Mouse (Mus musculus): ENCODE results near the gene Amh. TPM values are rescaled to one million over a fixed set of nuclear protein-coding genes. Genes with fewer than 3 reads are reported as not detected.
"Not testable (repeated sequence)": the region's sequence is repeated elsewhere in the genome, so short reads cannot be mapped to it uniquely, and the experiment has no call there.

Amh gene
- polyA plus RNA-seq, 1 experiment from 2014 or later = 0.10 TPM

- Histone ChIP-seq H3K27me3 (peaks cover 33% of the 10 kb centered on the region), H3K9me3 (no peaks in the 10 kb centered on the region), H3K4me3 (no peak overlapping the region), H3K9ac (replicated peaks) (0 out of 2 replicates have a peak overlapping the region, but pooled peaks have one; percentile 2), H3K4me1 (peaks cover 25% of the 10 kb centered on the region), H3K27ac (replicated peaks) (no peak overlapping the region), H3K36me3 (no peaks in the 10 kb centered on the region), H3K4me2 (replicated peaks) (no peak overlapping the region)
- 66% methylated on average over 5 of the region's 5 CpGs for WGBS
- ATAC-seq (ENCODE audit: low FRiP score, low read depth) = no peak
These were observed 7.5 kb downstream of the Amh start for GRCm38 (mm10) chr10:80812391-80813041.

GRCm38 (mm10) chr10:80813366-80813765 is 8.3 kb downstream of the Amh start, which contains the start of gene Jsrp1:
Gene Jsrp1 (minus strand): TSS chr10:80813498.
- WGBS = 82% methylated on average over 4 of the region's 4 CpGs
- no peaks in the 10 kb centered on the region for H3K36me3 ChIP-seq
- peaks cover 17% of the 10 kb centered on the region for H3K4me1 ChIP-seq
- H3K4me3 ChIP-seq = no peak within 1 kb of the TSS
- no peak within 1 kb of the TSS for H3K4me2 ChIP-seq (replicated peaks)
- H3K9me3 ChIP-seq = no peaks in the 10 kb centered on the region
- no peak for ATAC-seq (ENCODE audit: low FRiP score, low read depth)
- peaks cover 26% of the 10 kb centered on the region for H3K27me3 ChIP-seq
- H3K9ac ChIP-seq (replicated peaks) = 0 out of 2 replicates have a peak within 1 kb of the TSS, but pooled peaks have one; percentile 2
- no peak within 1 kb of the TSS for H3K27ac ChIP-seq (replicated peaks)

DNA sequence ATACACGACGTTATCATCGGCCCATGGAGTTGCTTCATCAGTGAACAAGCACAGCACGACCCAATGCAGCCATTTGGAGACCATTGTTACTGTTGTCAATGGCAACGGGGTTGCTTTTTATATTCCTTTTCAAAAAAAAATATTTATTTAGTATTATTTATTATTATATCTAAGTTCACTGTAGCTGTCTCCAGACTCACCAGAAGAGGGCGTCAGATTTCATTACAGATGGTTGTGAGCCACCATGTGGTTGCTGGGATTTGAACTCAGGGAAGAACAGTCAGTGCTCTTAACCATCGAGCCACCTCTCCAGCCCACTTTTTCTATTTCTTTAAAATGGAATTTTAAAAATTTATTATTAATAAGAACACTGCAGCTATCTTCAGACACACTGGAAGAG is 9.8 kb downstream of the Amh start:
- H3K4me1 ChIP-seq = peaks cover 6% of the 10 kb centered on the region
- H3K4me3 ChIP-seq = no peak overlapping the region
- H3K9me3 ChIP-seq = no peaks in the 10 kb centered on the region
- no peak overlapping the region for H3K4me2 ChIP-seq (replicated peaks)
- ATAC-seq (ENCODE audit: low FRiP score, low read depth) = no peak
- WGBS = 65% methylated on average over 7 of the region's 7 CpGs
- H3K36me3 ChIP-seq = no peaks in the 10 kb centered on the region
- H3K27me3 ChIP-seq = peaks cover 12% of the 10 kb centered on the region
- H3K9ac ChIP-seq (replicated peaks) = no peak overlapping the region
- H3K27ac ChIP-seq (replicated peaks) = no peak overlapping the region

DNA sequence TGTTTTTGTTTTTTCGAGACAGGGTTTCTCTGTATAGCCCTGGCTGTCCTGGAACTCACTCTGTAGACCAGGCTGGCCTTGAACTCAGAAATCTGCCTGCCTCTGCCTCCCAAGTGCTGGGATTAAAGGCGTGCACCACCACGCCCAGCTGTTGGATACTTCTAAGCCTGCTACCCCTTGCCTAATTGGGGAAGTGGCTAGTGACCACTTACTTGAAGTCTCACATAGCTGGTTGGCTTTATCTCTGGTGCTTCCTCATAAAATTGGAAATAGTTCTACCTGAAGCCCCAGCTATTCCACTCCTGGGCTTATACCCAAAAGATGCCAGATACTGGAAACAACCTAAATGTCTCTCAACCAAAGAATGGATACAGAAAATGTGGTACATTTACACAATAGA is 11.3 kb downstream of the Amh start:
- H3K4me1 ChIP-seq; H3K36me3 ChIP-seq; H3K4me3 ChIP-seq; H3K27ac ChIP-seq (replicated peaks); ATAC-seq (ENCODE audit: low FRiP score, low read depth); H3K9ac ChIP-seq (replicated peaks); H3K9me3 ChIP-seq; H3K27me3 ChIP-seq; H3K4me2 ChIP-seq (replicated peaks): not testable (repeated sequence)
- 83% methylated on average over 3 of the region's 3 CpGs for WGBS

DNA sequence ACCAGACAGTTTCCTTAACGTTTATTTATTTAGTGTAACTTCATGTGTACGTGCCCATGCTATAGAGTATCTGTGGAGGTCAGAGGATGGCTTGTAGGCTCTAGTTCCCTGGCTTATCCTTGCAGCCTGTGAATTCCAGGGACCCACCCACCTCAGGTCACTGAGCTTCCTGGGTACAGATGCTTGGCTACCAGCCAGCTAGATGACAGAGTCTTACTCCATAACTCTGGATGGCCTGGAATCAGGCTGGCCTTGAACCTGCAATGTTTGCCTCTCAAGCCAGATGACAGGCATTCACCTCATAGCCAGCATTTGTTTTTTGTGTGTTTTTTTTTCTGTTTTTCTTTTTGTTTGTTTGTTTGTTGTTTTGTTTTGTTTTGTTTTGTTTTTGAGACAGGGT is 12.1 kb downstream of the Amh start:
- no peaks in the 10 kb centered on the region for H3K4me1 ChIP-seq
- no peak overlapping the region for H3K4me3 ChIP-seq
- no peak overlapping the region for H3K27ac ChIP-seq (replicated peaks)
- no peaks in the 10 kb centered on the region; the same call in 1 of the 2 replicates for H3K27me3 ChIP-seq
- no peak overlapping the region for H3K4me2 ChIP-seq (replicated peaks)
- H3K36me3 ChIP-seq = no peaks in the 10 kb centered on the region
- H3K9me3 ChIP-seq = no peaks in the 10 kb centered on the region
- no peak overlapping the region for H3K9ac ChIP-seq (replicated peaks)
- no peak for ATAC-seq (ENCODE audit: low FRiP score, low read depth)
- 90% methylated on average over 2 of the region's 2 CpGs for WGBS

DNA sequence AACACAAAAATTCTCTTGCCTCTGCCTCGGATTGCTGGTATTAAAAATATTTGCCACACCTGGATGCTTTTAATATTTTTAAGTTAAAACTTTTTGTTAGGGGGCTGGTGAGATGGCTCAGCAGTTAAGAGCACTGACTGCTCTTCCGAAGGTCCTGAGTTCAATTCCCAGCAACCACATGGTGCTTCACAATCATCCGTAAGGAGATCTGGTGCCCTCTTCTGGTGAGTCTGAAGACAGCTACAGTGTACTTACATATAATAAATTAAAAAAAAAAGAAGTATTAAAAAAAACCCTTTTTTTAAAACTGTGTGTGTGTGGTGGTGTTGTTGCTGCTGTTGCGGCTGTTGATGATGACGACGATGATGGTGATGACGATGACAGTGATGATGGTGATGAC is 12.9 kb downstream of the Amh start:
- not testable (repeated sequence) for H3K4me1 ChIP-seq; H3K4me3 ChIP-seq; H3K36me3 ChIP-seq; H3K9ac ChIP-seq (replicated peaks); H3K27me3 ChIP-seq; H3K4me2 ChIP-seq (replicated peaks); ATAC-seq (ENCODE audit: low FRiP score, low read depth); H3K9me3 ChIP-seq; H3K27ac ChIP-seq (replicated peaks)
- WGBS = 81% methylated on average over 7 of the region's 7 CpGs

GRCm38 (mm10) chr10:80818599-80819281 is 13.7 kb downstream of the Amh start:
- Histone ChIP-seq H3K36me3 (no peaks in the 10 kb centered on the region), H3K27me3 (no peaks in the 10 kb centered on the region), H3K4me2 (replicated peaks) (no peak overlapping the region), H3K9me3 (no peaks in the 10 kb centered on the region), H3K9ac (replicated peaks) (no peak overlapping the region), H3K27ac (replicated peaks) (no peak overlapping the region), H3K4me1 (no peaks in the 10 kb centered on the region), H3K4me3 (no peak overlapping the region)
- no peak for ATAC-seq (ENCODE audit: low FRiP score, low read depth)
- 56% methylated on average over 6 of the region's 6 CpGs for WGBS

GRCm38 (mm10) chr10:80819406-80819805 is 14.4 kb downstream of the Amh start:
- Histone ChIP-seq H3K9me3 (no peaks in the 10 kb centered on the region), H3K4me1 (no peaks in the 10 kb centered on the region), H3K36me3 (no peaks in the 10 kb centered on the region), H3K9ac (replicated peaks) (no peak overlapping the region), H3K4me3 (no peak overlapping the region), H3K4me2 (replicated peaks) (no peak overlapping the region), H3K27me3 (no peaks in the 10 kb centered on the region), H3K27ac (replicated peaks) (no peak overlapping the region)
- ATAC-seq (ENCODE audit: low FRiP score, low read depth) = no peak
- 57% methylated on average over 3 of the region's 3 CpGs for WGBS

- Histone ChIP-seq H3K36me3 (no peaks in the 10 kb centered on the region), H3K4me3 (no peak overlapping the region), H3K4me1 (0 out of 2 replicates have a peak, but pooled peaks cover 4% of the 10 kb centered on the region), H3K27ac (replicated peaks) (no peak overlapping the region), H3K27me3 (no peaks in the 10 kb centered on the region), H3K9ac (replicated peaks) (no peak overlapping the region), H3K4me2 (replicated peaks) (no peak overlapping the region), H3K9me3 (no peaks in the 10 kb centered on the region)
- no peak for ATAC-seq (ENCODE audit: low FRiP score, low read depth)
- 38% methylated on average over 2 of the region's 2 CpGs for WGBS
These were observed 16.9 kb downstream of the Amh start for GRCm38 (mm10) chr10:80821991-80822390.

DNA sequence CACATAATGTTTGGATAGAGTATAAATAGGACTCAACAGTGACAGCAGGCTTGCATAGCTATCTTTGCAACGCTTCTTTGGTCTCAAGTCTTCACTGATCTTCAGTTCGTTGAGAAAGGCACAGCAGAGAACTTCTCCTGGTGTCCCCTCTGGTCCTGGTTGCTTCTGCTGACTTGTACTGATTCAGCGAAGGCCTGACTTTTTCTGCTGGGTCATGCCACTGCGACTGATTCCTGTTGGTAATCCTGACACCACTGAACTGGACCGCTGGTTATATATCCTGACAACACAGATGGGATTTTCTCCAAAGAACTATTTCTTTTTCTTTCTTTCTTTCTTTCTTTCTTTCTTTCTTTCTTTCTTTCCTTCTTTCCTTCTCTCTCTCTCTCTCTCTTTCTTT is 17.5 kb downstream of the Amh start:
- no peaks in the 10 kb centered on the region for H3K27me3 ChIP-seq
- H3K36me3 ChIP-seq = no peaks in the 10 kb centered on the region
- H3K4me1 ChIP-seq = peaks cover 6% of the 10 kb centered on the region
- WGBS = 86% methylated on average over 5 of the region's 5 CpGs
- no peaks in the 10 kb centered on the region for H3K9me3 ChIP-seq
- no peak for ATAC-seq (ENCODE audit: low FRiP score, low read depth)
- H3K27ac ChIP-seq (replicated peaks) = no peak overlapping the region
- H3K4me2 ChIP-seq (replicated peaks) = no peak overlapping the region
- H3K4me3 ChIP-seq = no peak overlapping the region
- H3K9ac ChIP-seq (replicated peaks) = no peak overlapping the region

DNA sequence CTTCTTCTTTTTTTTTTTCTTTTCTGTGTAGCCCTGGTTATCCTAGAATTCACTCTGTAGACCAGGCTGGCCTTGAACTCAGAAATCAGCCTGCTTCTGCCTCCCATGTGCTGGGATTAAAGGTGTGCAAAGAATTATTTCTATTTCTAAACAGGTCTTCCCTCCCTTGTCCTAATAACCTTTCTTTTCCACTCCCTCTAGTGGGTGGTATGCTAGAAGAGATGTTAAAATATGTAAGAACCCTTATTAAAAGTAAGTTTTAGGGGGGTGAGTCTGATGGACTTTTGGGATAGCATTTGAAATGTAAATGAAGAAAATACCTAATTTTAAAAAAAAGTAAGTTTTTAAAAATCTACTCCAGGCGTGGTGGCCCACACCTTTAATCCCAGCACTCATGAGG is 18.3 kb downstream of the Amh start:
- WGBS = 82% methylated on average over 1 of the region's 1 CpGs
- ATAC-seq (ENCODE audit: low FRiP score, low read depth) = no peak
- Histone ChIP-seq H3K9ac (replicated peaks) (no peak overlapping the region), H3K27me3 (no peaks in the 10 kb centered on the region), H3K9me3 (no peaks in the 10 kb centered on the region), H3K27ac (replicated peaks) (no peak overlapping the region), H3K4me3 (no peak overlapping the region), H3K36me3 (0 out of 2 replicates have a peak, but pooled peaks cover 3% of the 10 kb centered on the region), H3K4me1 (peaks cover 13% of the 10 kb centered on the region), H3K4me2 (replicated peaks) (no peak overlapping the region)

DNA sequence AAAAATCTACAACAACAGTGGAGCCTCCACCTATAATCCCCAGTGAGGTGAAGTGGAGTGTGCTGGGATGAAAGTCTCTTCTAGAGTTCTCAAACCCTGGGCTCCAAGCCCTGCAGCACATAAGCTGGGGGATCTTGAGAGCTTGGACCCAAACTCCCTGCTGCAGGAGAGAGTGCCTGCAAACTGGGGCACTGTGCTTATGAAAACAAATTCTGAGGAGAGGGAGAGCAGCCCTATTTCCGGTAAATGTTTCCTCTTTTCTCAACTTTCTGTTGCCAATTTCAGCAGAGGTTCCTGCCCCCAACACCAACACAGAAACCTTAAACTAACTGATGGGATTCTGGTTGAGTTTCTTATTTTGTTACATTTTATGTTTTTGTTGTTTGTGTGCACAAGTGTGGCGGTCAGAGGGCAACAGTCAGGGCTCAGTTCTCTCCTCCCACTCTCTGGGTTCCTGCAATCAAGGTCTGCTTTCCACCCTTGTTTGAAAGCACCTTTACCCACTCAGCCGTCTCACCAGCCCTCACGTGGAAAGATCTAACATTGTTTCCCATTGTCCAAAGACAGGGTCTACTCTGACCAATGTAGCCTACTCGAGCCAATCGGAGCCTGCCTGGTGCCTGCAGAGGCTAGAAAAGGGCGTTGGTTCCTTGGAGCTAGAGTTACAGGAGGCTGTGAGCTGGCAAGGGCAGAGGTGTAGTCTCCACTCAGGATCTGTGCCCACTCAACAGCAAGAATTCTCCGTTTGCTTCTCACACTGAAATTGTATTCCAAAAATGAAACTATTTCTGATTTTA is 19.0 kb downstream of the Amh start:
- Histone ChIP-seq H3K4me1 (peaks cover 16% of the 10 kb centered on the region), H3K9me3 (no peaks in the 10 kb centered on the region), H3K27ac (replicated peaks) (no peak overlapping the region), H3K4me2 (replicated peaks) (no peak overlapping the region), H3K36me3 (peaks cover 8% of the 10 kb centered on the region), H3K9ac (replicated peaks) (no peak overlapping the region; the same call in 1 of the 2 replicates), H3K4me3 (no peak overlapping the region), H3K27me3 (no peaks in the 10 kb centered on the region)
- 76% methylated on average over 8 of the region's 8 CpGs for WGBS
- no peak for ATAC-seq (ENCODE audit: low FRiP score, low read depth)

Measured in midbrain, embryonic 12.5 days (tissue).